Comparison of ENCODE assay signal across 17 mouse cellular contexts in genomic region chr4:136917165-136917524, GRCm38 (mm10). TPM values are rescaled to one million over a fixed set of nuclear protein-coding genes. Genes with fewer than 3 reads are reported as not detected.
DNase-seq lines count a peak whose midpoint lies in the region; ATAC-seq lines count a peak whose summit lies in the region.
"Had no signal": no experiment of that assay in that cellular context is flagged by ENCODE, and none has a peak within 500 bp of the region (broad histone marks: within the 10 kb centered on the region; RNA-seq: fewer than 3 reads in every experiment).

No protein-coding gene starts in this region.

- peaks cover 22% of the 10 kb centered on the region for H3K27me3 ChIP-seq in kidney, embryonic 16.5 days (ENCODE audit: insufficient read depth, low read length)
- H3K27me3 ChIP-seq in forebrain, embryonic 13.5 days: peaks cover 38% of the 10 kb centered on the region
- H3K27me3 ChIP-seq in midbrain, embryonic 15.5 days (replicated peaks): no peaks in the 10 kb centered on the region; the same call in 1 of the 2 replicates

- no peaks in the 10 kb centered on the region for H3K9me3 ChIP-seq in kidney, embryonic 16.5 days (ENCODE audit: low read length)
- no peaks in the 10 kb centered on the region for H3K9me3 ChIP-seq in forebrain, embryonic 13.5 days (replicated peaks)
- H3K9me3 ChIP-seq in midbrain, embryonic 15.5 days: no peaks in the 10 kb centered on the region
- H3K9me3 ChIP-seq: embryonic facial prominence, embryonic 10.5 days; limb, embryonic 13.5 days; liver, embryonic 15.5 days had no signal

- H3K27ac ChIP-seq in kidney, embryonic 16.5 days (ENCODE audit: low read length): no peak overlapping the region
- H3K27ac ChIP-seq in forebrain, embryonic 13.5 days: peak overlapping the region; percentile 31; the same call in 1 of the 2 replicates
- peak overlapping the region; percentile 56; the same call in 1 of the 2 replicates for H3K27ac ChIP-seq in midbrain, embryonic 15.5 days
- H3K27ac ChIP-seq: embryonic facial prominence, embryonic 10.5 days; limb, embryonic 13.5 days; liver, embryonic 15.5 days had no signal

- peaks cover 10% of the 10 kb centered on the region; the same call in 1 of the 2 replicates for H3K4me1 ChIP-seq in kidney, embryonic 16.5 days (ENCODE audit: insufficient read depth, low read length)
- peaks cover 35% of the 10 kb centered on the region for H3K4me1 ChIP-seq in forebrain, embryonic 13.5 days
- peaks cover 32% of the 10 kb centered on the region for H3K4me1 ChIP-seq in midbrain, embryonic 15.5 days
- H3K4me1 ChIP-seq: limb, embryonic 13.5 days; liver, embryonic 15.5 days had no signal

- peak; percentile 52; the same call in 1 of the 2 replicates for ATAC-seq in kidney, embryonic 16.5 days (ENCODE audit: low FRiP score, low TSS enrichment)
- peak; percentile 34; the same call in 1 of the 2 replicates for ATAC-seq in forebrain, embryonic 13.5 days
- ATAC-seq in midbrain, embryonic 15.5 days (replicated peaks): 0 out of 2 replicates have a peak, but pooled peaks have one; percentile 26
- no peak for ATAC-seq in monocyte, adult 5-6 weeks (replicated peaks; ENCODE audit: insufficient number of reproducible peaks, low FRiP score, low TSS enrichment, poor library complexity, severe bottlenecking)

- WGBS in kidney, embryonic 16.5 days: 14% methylated on average over 6 of the region's 7 CpGs
- whole genome bisulfite sequencing in forebrain, embryonic 13.5 days: 33% methylated on average over 7 of the region's 7 CpGs
- 31% methylated on average over 7 of the region's 7 CpGs for WGBS in midbrain, embryonic 15.5 days

- peak; percentile 63 to 74 for DNase-seq in cerebellum, postnatal 10 days
- DNase-seq in cerebellum, postnatal 25 days: no peak
- DNase-seq in kidney, postnatal 14 days: no peak
- no peak for DNase-seq in gastrocnemius, postnatal 36 days
- DNase-seq: gastrocnemius, postnatal 14 days; heart, postnatal 10 days; kidney, postnatal 25 days; thymus, postnatal 4 days had no signal

- no peak overlapping the region for H3K4me2 ChIP-seq in kidney, embryonic 16.5 days (replicated peaks; ENCODE audit: low read depth, low read length)
- H3K4me2 ChIP-seq in forebrain, embryonic 13.5 days: no peak overlapping the region
- no peak overlapping the region for H3K4me2 ChIP-seq in midbrain, embryonic 15.5 days
- H3K4me2 ChIP-seq: limb, embryonic 13.5 days; liver, embryonic 15.5 days had no signal

- H3K36me3 ChIP-seq in kidney, embryonic 16.5 days (ENCODE audit: insufficient read depth, low read length): no peaks in the 10 kb centered on the region
- no peaks in the 10 kb centered on the region for H3K36me3 ChIP-seq in forebrain, embryonic 13.5 days (ENCODE audit: poor library complexity, severe bottlenecking)
- no peaks in the 10 kb centered on the region for H3K36me3 ChIP-seq in midbrain, embryonic 15.5 days (replicated peaks)
- H3K36me3 ChIP-seq: embryonic facial prominence, embryonic 10.5 days; limb, embryonic 13.5 days; liver, embryonic 15.5 days had no signal

- H3K9ac ChIP-seq in kidney, embryonic 16.5 days (replicated peaks; ENCODE audit: low read length): no peak overlapping the region
- peak overlapping the region; percentile 23; the same call in 1 of the 2 replicates for H3K9ac ChIP-seq in forebrain, embryonic 13.5 days
- H3K9ac ChIP-seq in midbrain, embryonic 15.5 days: no peak overlapping the region
- H3K9ac ChIP-seq: limb, embryonic 13.5 days; liver, embryonic 15.5 days had no signal

- H3K4me3 ChIP-seq in kidney, embryonic 16.5 days (ENCODE audit: low read length): no peak overlapping the region
- no peak overlapping the region for H3K4me3 ChIP-seq in forebrain, embryonic 13.5 days
- H3K4me3 ChIP-seq in midbrain, embryonic 15.5 days: no peak overlapping the region
- H3K4me3 ChIP-seq: embryonic facial prominence, embryonic 10.5 days; limb, embryonic 13.5 days; liver, embryonic 15.5 days had no signal

- intact Hi-C loops in gastrocnemius, postnatal 36 days (cut with DNase I): no loop called here

RNA-seq across cellular contexts. Expression of gene C1qa, which starts 18.5 kb away (rescaled TPM):
- 21.9 and 26.4 TPM in 2 replicates for polyA plus RNA-seq in kidney, embryonic 16.5 days (2015; fragmentation: Nextera tagmentation; extraction: Ambion mirVana)
- polyA plus RNA-seq in forebrain, embryonic 13.5 days (2015; fragmentation: Nextera tagmentation; extraction: Ambion mirVana): 10.6 and 12.0 TPM in 2 replicates
- polyA plus RNA-seq in midbrain, embryonic 15.5 days (2015; fragmentation: Nextera tagmentation; extraction: Ambion mirVana): 25.1 and 33.3 TPM in 2 replicates
- total RNA-seq in monocyte, adult 5-6 weeks (2017): 0.32 TPM in 1 of 3 replicates, not detected in the others
- 10 to 100 TPM in 1 of 2 experiments, 1 to 10 TPM in 1; 8.9 to 13.5 TPM for total RNA-seq in gastrocnemius, postnatal 36 days (2021)
- total RNA-seq: megakaryocyte-erythroid progenitor cell, adult 5-6 weeks had no signal

RNA-seq across cellular contexts. Expression of gene C1qc, which starts 24.3 kb away (rescaled TPM):
- polyA plus RNA-seq in kidney, embryonic 16.5 days (2015; fragmentation: Nextera tagmentation; extraction: Ambion mirVana): 14.7 and 17.9 TPM in 2 replicates
- polyA plus RNA-seq in forebrain, embryonic 13.5 days (2015; fragmentation: Nextera tagmentation; extraction: Ambion mirVana): 8.0 and 8.3 TPM in 2 replicates
- 21.7 and 28.4 TPM in 2 replicates for polyA plus RNA-seq in midbrain, embryonic 15.5 days (2015; fragmentation: Nextera tagmentation; extraction: Ambion mirVana)
- not detected in 3 replicates for total RNA-seq in monocyte, adult 5-6 weeks (2017)
- 10 to 100 TPM in 1 of 2 experiments, 1 to 10 TPM in 1; 7.8 to 12.1 TPM for total RNA-seq in gastrocnemius, postnatal 36 days (2021)
- total RNA-seq: megakaryocyte-erythroid progenitor cell, adult 5-6 weeks; MEL had no signal

RNA-seq across cellular contexts. Expression of gene C1qb, which starts 31.2 kb away (rescaled TPM):
- 40.1 and 44.3 TPM in 2 replicates for polyA plus RNA-seq in kidney, embryonic 16.5 days (2015; fragmentation: Nextera tagmentation; extraction: Ambion mirVana)
- 19.1 and 20.4 TPM in 2 replicates for polyA plus RNA-seq in forebrain, embryonic 13.5 days (2015; fragmentation: Nextera tagmentation; extraction: Ambion mirVana)
- 39.7 and 49.0 TPM in 2 replicates for polyA plus RNA-seq in midbrain, embryonic 15.5 days (2015; fragmentation: Nextera tagmentation; extraction: Ambion mirVana)
- total RNA-seq in monocyte, adult 5-6 weeks (2017): 0.87 TPM in 1 of 3 replicates, not detected in the others
- total RNA-seq in gastrocnemius, postnatal 36 days (2021): 10 to 100 TPM in 1 of 2 experiments, 1 to 10 TPM in 1; 9.9 to 13.7 TPM
- total RNA-seq: megakaryocyte-erythroid progenitor cell, adult 5-6 weeks; MEL had no signal

RNA-seq across cellular contexts. Expression of gene Epha8, which starts 39.5 kb away (rescaled TPM):
- 0.06 and 0.50 TPM in 2 replicates for polyA plus RNA-seq in kidney, embryonic 16.5 days (2015; fragmentation: Nextera tagmentation; extraction: Ambion mirVana)
- 1.1 and 1.3 TPM in 2 replicates for polyA plus RNA-seq in forebrain, embryonic 13.5 days (2015; fragmentation: Nextera tagmentation; extraction: Ambion mirVana)
- polyA plus RNA-seq in midbrain, embryonic 15.5 days (2015; fragmentation: Nextera tagmentation; extraction: Ambion mirVana): 20.5 and 23.1 TPM in 2 replicates
- not detected in 3 replicates for total RNA-seq in monocyte, adult 5-6 weeks (2017)
- total RNA-seq in gastrocnemius, postnatal 36 days (2021): not detected
- total RNA-seq: gastrocnemius, postnatal 14 days; heart, postnatal 10 days; megakaryocyte-erythroid progenitor cell, adult 5-6 weeks; MEL had no signal

Comparison
In these comparisons a context has a peak if more than half of its experiments do, and no peak if none do; other contexts are left out.
1. DNase-seq: peak in cerebellum, postnatal 10 days (2 of 2); none in cerebellum, postnatal 25 days (0 of 2), kidney, postnatal 14 days (single experiment) and gastrocnemius, postnatal 36 days (0 of 2).